Mouse (Mus musculus): ENCODE results near the gene Spef2.
"Not testable (repeated sequence)": the region's sequence is repeated elsewhere in the genome, so short reads cannot be mapped to it uniquely, and the experiment has no call there.

Spef2 gene

GRCm38 (mm10) chr15:9664948-9665347 lies 83.7 kb downstream of the Spef2 start:
- not testable (repeated sequence) for DNase-seq

- DNase-seq: no peak
These were observed 87.5 kb downstream of the Spef2 start for GRCm38 (mm10) chr15:9661215-9661614.

GRCm38 (mm10) chr15:9634471-9634870 lies 114.2 kb downstream of the Spef2 start:
- DNase-seq: no peak

GRCm38 (mm10) chr15:9631657-9632056 lies 117.0 kb downstream of the Spef2 start:
- no peak for DNase-seq

GRCm38 (mm10) chr15:9629660-9630059 lies 119.0 kb downstream of the Spef2 start:
- no peak for DNase-seq

- no peak for DNase-seq
These were observed 124.0 kb downstream of the Spef2 start for GRCm38 (mm10) chr15:9624619-9625018.

GRCm38 (mm10) chr15:9608177-9608576 lies 140.5 kb downstream of the Spef2 start:
- no peak for DNase-seq

GRCm38 (mm10) chr15:9600088-9600455 lies 148.6 kb downstream of the Spef2 start:
- DNase-seq: no peak

GRCm38 (mm10) chr15:9599382-9600087 lies 149.1 kb downstream of the Spef2 start:
- DNase-seq: no peak

GRCm38 (mm10) chr15:9596298-9597060 lies 152.2 kb downstream of the Spef2 start:
- DNase-seq: no peak

GRCm38 (mm10) chr15:9589939-9590338 lies 158.7 kb downstream of the Spef2 start:
- DNase-seq: no peak

- DNase-seq: no peak
These were observed 168.0 kb downstream of the Spef2 start for GRCm38 (mm10) chr15:9580470-9581280.

GRCm38 (mm10) chr15:9577303-9577702 lies 171.4 kb downstream of the Spef2 start:
- DNase-seq: no peak

- DNase-seq: no peak
These were observed 173.9 kb downstream of the Spef2 start for GRCm38 (mm10) chr15:9574796-9575195.

- DNase-seq: no peak
These were observed 175.3 kb downstream of the Spef2 start for GRCm38 (mm10) chr15:9573361-9573760.

GRCm38 (mm10) chr15:9572664-9573063 lies 176.0 kb downstream of the Spef2 start:
- no peak for DNase-seq

- DNase-seq: no peak
These were observed 176.8 kb downstream of the Spef2 start for GRCm38 (mm10) chr15:9571896-9572295.

- no peak for DNase-seq
These were observed 181.4 kb downstream of the Spef2 start for GRCm38 (mm10) chr15:9567316-9567715.

- no peak for DNase-seq
These were observed 183.3 kb downstream of the Spef2 start for GRCm38 (mm10) chr15:9565396-9565795.

GRCm38 (mm10) chr15:9564156-9564555 lies 184.5 kb downstream of the Spef2 start:
- no peak for DNase-seq

GRCm38 (mm10) chr15:9557264-9557663 lies 191.4 kb downstream of the Spef2 start:
- not testable (repeated sequence) for DNase-seq

GRCm38 (mm10) chr15:9548951-9549350 lies 199.7 kb downstream of the Spef2 start:
- no peak for DNase-seq

GRCm38 (mm10) chr15:9535200-9535599 lies 213.5 kb downstream of the Spef2 start:
- no peak for DNase-seq
